Mouse (Mus musculus) NIH3T3 (cell line): Measurements from ENCODE around the gene Nipsnap2.
"Not testable (repeated sequence)": the region's sequence is repeated elsewhere in the genome, so short reads cannot be mapped to it uniquely, and the experiment has no call there.

Source experiments
- DNase-seq: peaks from one replicate; pipeline ENCODE4 v3.0.0-alpha.2; 2012; ENCODE audit warnings: low read depth

Nipsnap2 gene

DNA sequence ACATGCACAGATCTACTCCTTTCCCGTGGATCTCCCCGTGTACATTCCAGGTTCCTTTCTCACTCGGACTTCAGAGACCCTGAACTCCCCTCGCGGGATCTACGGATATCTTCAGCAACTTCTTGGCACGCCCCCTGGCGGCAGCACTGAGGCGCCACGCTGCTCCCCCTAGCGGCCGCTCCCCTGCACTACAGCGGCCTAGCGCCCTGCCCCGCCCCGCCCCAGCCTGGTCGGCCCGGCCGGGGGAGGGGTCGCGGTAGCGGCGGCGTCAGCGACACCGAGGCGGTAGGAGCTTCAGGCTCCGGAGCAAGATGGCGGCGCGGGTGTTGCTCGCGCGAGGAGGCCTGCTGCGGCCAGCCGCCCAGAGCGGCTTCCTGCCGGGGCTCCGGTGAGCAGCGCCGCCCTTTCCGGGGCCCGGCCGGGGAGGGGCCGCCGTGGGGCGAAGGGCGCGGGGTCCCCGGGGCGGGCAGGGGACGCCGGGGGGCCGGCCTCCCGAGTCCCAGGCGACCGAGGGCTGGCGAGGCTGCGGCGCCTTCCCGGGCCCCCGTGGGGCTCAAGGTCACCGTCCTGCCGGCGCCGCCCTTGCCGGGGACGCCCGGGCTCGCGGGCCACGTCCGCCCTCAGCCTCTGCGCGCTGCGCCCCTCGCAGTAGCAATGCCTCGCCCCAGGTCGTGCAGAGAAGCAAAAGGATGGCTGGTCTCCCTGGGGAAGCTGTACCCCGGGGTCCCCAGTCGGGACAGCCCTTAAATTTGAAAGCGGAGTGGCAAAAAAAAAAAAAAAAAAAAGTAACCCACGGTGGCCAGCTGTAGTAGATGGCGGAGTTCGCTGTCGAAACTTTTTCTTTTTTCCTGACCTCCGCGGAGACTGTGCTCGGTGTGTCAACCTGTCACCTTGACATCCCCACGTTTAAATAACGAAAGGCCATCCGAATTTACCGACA lies at the start of gene Nipsnap2:
TSS of gene Nipsnap2 (plus strand) at position 230 of the 940 bp plus-strand sequence.
- peak; percentile 94 for DNase-seq

DNA sequence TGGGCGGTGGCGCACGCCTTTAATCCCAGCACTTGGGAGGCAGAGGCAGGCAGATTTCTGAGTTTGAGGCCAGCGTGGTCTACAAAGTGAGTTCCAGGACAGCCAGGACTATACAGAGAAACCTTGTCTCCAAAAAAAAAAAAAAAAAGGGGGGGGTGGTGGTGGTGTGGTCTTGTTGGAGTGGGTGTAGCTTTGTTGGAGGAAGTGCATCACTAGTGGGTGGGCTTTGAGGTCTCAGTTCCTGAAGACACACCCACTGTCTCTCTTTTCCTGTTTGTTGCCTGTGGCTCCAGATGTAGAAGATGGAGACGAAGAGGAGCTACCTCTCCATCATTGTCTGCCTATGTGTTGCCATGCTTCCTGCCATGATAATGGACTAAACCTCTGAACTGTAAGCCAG lies 39.7 kb upstream of the Nipsnap2 start:
- DNase-seq, result not testable (repeated sequence)

DNA sequence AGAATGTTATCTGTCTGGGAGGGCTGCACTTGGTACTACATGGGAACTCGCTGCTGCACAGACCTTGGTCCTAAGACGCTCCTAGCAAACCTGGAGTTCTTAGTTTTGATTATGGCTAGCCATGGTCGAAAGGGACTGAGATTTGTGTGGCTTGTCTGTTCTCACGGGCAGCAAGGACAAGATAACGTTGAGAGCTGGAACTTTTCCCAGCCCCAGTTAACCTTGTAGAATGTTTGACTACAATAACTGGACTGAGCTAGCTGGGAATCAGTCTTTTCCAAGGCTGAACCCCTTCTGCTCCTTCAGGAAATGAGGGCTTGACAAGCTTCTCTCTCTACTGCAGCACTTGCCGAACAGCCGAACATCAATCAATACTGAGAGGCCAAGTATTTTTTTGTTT lies 37.2 kb upstream of the Nipsnap2 start:
- no peak for DNase-seq

DNA sequence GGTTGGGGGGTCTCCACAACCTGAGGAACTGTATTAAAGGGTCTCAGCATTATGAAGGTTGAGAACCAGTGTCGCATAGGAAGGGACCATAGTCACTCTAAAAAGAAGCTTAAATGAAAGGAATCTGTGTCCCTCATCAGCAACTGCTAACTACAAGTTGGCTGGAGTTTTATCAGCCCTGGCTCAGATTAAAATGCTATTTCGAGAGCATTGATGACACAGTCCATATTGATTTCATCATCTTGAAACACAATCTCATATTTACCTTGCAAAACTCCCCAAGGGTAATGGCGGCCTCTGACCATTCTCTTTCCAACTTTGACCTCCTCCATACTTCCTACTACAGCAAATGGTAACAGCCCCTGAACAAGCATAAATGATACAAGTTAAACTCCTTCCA lies 34.3 kb upstream of the Nipsnap2 start:
- DNase-seq, result peak; percentile 3

DNA sequence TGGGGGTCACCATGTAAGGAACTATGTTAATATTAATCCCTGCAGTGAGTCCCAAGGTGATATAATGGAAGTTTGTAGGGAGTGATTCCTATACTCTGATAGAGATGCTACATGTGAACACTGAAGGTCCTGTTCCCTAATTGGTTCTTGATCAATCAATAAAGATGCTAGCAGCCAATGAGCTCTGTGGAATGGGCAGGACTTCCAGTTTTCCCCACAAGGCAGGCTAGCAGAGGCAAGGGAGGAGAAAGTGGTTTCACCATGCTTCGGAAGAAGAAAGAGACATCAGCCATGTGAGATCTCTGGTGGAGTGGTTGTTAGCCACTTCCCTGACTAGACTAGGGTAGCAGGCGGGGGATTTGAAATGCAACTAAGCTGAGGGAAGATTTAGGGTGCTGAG lies 24.4 kb upstream of the Nipsnap2 start:
- peak; percentile 37 for DNase-seq

DNA sequence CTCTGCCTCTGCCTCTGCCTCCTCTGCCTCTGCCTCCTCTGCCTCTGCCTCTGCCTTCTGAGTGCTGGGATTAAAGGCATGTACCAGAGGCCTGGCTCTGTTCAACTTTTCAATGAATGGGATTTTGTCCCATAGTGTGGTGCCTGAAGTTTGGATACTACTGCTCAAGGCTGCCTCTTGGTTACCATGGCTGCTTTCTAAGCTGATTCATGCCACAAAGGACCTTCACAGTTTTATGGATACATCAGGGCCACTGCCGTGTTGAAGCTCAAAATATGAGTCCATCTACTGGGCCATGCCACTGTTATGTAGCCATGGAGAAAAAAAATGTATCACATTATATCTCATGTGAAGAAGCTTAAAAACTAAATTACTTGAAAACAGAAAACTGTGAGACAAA lies 23.2 kb upstream of the Nipsnap2 start:
- DNase-seq, result no peak

DNA sequence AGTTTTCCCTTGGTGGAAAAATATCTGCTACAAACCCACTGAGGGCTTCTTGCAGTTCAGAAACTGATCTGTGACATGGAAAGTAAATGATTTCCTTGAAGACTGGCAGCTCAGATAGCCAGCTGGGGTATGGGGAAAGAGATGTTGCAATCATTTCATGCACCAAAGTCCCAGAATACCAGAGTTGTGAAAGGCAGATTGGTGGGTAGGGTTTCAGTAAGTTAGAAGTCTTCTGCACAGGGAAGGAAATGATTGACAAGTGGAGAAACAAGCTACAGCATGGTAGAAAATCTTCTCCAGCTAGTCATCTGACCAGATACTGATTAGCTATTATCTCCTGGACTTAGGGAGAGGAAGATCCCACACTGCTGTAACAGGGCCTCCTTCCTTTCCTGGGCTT lies 21.5 kb upstream of the Nipsnap2 start:
- peak; percentile 56 for DNase-seq

DNA sequence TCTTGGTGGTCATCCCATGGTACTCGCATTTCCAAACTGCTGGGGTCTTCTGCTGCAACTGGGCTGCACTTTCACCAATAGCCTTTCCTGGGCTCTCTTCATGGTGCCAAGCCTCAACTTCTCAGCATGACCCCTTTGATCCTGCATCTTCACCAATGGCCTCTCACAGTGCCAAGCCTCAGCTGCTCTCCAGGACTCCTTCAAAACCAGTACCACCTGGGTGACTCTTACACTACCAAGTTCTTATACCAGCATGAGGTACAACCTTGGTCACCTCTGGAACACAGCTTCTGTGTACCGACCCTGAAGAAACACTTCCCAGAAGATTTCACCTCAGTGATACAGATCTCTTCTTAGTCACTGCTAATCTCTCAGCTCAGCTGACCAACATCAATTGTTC lies 16.5 kb upstream of the Nipsnap2 start, which contains the start of gene Sept14:
TSS of gene Sept14 (minus strand) at position 101 of the 400 bp plus-strand sequence.
- no peak for DNase-seq

DNA sequence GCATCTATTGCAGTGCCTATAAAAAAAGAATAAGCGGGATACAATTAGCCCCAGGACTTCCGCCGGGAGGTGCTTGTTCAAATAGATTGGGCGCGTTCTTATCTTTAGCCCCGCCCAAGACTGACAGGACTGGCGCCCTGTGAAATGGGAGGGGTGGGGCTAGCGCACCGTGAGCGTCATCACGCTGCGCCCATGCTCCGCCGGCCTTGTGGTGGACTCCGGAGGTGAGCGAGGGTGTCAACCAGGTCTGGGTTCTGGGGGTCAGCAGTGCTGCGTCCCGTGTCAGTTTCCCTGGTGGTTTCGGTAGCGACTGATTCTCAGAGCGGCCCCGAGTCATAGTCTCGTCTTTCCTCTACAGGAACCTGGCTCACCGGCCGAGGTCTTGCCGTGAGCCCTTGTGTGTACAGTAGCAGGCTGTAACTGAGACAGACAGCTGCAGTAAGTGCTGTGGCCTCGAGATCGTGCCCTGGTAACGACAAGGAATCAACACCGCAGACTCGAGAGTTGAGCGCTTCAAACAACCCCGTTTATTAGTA lies 9.5 kb upstream of the Nipsnap2 start, which contains the start of gene Mrps17:
TSS of gene Mrps17 (plus strand) at position 172 of the 536 bp plus-strand sequence.
- DNase-seq, result peak; percentile 97

DNA sequence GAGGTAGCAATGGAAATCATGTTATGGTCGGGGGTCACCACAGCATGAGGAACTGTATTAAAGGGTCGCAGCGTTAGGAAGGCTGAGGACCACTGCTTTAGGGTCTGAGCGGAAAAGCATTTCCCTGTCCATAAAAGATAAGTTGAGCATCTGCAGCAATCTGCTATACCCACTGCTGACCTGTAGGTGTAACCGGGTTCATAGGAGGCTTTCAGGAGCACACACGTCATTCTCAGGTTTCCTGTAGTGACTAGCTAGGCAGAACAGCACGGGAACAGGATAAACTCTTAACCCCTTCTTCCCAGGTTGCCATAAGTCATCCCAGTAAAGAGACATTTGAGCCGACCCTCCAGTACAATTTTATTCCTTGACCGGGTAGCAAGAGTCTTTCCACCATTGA lies 7.8 kb upstream of the Nipsnap2 start:
- DNase-seq, result no peak

DNA sequence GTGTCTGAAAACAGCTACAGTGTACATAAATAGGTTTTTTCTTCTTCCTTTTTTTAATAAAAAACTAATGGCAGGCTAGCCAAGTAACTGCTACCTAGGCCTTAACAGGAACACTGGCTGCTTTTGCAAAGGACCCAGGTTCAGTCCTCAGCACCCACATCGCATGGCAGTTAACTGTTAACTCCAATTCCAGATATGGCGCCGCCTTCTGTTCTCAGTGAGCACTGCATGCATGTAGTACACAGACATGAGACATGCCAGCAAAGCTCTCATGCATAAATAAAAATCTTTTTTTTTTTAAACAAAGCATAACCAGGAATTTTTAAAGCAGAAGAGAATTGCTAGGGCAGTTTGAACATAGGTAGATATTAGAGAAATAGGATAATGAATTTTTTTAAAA lies 4.7 kb upstream of the Nipsnap2 start:
- peak; percentile 29 for DNase-seq

DNA sequence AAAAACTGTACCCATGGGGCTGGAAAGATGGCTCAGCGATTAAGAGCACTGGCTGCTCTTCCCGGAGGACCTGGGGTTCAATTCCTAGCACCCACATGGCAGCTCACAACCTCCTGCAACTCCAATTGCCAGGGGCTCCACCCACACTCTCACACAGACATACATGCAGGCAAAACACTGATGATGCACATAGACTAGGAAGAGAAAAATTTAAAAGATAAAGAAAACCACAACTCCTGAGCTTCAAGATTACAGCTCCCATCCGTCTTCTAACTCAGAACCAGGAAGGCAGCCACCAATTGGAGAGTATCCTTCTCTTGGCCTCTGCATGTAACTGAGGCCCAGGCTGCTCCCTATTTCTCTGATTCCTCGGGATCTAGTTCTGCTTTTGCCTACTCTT lies 595 bp upstream of the Nipsnap2 start:
- no peak for DNase-seq

DNA sequence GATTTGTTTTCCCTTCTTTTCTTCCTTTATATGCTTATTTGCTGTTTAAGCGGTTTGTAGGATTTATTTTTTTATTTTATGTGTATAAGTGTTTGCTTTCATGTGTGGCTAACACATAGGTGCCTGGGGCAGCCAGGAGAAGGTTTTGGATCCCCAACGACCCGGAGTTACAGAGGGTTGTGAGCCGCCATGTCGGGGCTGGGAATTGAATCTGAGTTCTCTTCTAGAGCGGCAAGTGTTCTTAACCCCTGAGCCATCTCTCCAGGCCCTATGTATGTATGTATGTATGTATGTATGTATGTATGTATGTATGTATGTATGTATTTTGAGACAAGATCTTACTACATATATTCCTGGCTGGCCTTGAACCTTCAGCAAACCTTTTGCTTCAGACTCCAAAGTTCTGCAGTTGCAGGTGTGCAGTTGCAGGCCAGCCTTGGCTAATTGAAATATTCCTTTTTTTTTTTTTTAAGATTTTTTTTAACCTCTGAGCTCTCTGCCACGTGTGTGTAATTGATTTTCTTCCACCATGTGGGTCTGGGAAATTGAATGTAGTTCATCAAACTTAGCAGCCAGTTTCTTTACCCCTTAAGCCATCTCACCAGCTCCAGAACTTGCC lies 1.0 kb downstream of the Nipsnap2 start:
- DNase-seq, result no peak

DNA sequence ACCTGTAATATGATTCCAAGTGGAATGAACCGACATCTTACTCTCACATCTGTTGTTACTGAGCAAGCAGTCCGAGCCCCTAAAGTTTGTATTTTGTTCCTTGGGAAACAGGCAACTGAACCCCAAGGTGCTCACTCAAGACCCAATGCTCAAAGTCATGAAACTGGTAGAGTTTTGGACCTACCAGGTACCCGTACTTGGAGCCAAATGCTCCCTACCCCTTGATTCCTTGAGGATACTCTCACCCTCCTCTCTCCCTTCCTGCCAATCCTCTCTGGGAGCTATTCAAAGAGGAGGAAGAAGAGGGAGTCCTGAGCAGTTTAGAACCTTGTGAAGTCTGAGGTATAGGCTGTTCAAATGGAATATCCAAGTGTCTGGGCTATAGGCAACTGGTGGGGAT lies 1.9 kb downstream of the Nipsnap2 start:
- DNase-seq, result no peak

DNA sequence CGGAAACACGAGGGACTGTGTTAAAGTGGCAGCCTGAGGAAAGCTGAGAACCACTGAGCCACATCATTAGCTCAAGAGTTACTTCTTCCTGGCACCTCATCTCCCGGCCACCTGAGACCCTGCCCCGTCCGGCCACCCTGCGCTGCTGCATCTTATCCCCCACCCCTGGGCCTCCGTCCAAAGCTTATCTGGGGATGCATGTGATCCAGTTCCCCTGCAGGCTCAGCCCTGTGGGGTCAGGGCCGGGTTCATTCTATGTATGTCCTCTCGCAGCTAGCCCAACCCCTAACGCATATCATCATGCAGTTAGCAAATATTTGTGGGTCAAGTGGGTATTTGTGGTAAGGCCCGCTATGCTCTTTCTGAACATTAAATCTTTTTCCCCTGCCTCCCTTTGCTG lies 4.4 kb downstream of the Nipsnap2 start:
- peak; percentile 56 for DNase-seq

DNA sequence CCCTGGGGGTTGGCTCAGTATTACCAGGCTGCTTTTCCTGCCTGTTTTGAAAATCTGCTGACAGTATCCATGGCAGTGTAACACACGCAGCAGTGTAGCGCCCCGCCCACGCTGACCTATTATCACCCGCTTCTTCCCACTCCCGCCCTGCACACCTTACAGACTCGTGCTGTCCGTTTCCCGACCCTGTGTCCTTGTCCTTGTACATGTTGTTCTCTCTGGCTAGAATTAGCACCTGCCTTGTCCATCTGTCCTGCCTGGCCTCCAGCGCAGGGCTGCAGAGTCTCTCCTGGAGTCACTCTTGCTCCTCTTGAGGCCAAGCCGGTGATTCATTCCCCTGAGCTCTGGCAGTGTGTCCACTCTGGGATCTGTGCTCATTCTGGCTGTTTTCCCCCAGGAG lies 5.5 kb downstream of the Nipsnap2 start:
- DNase-seq, result peak; percentile 86

DNA sequence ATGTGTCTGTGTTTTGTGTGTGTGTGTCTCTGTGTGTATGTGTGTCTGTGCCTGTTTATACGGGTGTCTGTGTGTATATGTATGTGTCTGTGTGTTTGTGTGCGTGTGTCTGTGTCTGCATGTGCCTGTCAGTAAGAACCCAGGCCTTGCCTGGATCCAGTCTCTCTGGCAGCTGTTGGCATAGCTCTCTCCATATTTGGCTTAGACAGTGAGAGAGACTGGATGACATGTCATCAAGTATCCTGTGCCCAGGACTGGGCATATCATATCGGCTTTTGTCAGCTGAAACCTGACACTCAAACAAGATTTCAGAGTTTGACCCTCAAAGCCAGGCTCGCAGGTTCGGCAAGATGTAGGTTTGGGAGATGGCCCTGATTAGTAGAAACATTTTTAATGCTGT lies 6.2 kb downstream of the Nipsnap2 start:
- DNase-seq, result peak; percentile 65

DNA sequence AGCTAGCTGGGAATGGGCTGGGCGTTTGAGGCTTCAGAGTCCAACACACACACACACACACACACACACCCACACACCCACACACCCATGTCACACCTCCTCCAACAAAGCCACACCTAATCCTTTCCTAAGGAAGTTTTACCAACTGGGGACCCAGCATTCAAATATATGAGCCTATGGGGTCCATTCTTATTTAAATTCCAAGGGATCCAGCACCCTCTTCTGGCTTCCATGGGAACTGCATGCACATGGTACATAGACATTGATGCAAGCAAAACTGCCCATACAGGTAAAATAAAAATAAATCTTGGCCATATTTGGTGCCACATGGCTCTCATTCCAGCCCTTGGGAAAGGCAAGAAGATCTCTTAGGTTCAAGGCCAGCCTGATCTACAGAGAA lies 16.1 kb downstream of the Nipsnap2 start:
- peak; percentile 58 for DNase-seq

DNA sequence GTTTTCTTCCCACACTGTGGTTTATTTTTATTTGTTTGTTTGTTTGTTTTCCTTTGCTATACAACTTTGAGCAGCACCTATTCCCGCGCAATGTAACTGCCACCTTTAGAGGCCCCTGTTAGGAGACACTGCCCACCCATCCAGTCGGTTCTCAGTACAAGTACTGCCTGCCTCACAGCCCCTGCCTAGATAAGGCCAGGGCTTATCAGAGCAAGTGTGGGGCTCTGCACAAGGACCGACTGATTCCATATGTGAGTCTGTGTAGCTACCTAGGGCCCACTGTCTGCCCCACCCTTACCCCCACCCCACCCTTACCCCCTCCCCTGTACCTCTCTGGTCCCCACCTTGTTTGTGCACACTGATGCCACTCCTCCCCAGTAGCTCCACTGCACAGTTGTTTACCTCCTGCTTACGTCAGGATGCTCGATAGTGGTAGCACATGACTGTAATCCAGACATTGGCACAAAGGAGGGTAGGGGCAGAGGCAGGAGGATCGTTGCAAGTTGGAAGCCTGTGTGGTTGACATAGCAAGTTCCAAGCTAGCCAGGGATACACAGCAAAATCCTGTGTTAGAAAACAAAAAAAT lies 18.1 kb downstream of the Nipsnap2 start:
- DNase-seq, result no peak

DNA sequence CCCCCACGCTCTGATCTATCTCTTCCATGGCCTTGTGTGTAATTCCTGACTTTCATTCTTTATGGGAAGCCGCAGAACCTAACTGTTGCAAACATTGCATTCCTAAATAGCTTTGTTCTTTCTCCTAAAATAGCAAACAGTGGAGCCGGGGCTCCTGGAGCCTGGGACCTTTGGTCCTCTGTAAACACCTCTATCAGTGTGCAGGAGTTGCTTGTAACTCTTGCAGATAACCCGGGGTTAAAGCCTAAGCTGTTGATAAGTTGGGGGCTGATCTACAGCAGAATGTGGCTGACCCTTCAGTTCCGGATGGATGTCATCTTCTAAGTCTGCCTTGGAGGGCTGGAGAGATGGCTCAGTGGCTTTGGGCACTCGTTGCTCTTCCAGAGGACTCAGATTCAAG lies 19.2 kb downstream of the Nipsnap2 start:
- no peak for DNase-seq

DNA sequence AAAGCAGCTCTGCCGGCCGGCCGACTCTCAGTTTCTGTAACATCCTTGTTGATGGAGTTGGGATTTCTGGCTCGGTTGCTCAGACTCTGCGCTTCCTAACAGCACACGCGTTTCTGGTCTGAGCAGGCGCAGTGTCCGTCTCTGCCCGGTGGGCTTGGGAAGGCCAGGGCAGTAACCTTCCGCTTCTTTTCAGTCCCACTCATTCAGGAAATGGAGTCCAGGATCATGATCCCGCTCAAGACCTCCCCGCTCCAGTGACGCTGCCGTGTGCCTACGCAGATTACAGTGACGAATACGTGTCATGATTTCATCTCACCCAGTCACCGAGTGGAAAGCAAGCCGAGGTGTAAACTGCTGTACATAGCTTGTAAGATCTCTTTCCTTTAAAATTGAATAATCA lies 32.0 kb downstream of the Nipsnap2 start:
- DNase-seq, result no peak

DNA sequence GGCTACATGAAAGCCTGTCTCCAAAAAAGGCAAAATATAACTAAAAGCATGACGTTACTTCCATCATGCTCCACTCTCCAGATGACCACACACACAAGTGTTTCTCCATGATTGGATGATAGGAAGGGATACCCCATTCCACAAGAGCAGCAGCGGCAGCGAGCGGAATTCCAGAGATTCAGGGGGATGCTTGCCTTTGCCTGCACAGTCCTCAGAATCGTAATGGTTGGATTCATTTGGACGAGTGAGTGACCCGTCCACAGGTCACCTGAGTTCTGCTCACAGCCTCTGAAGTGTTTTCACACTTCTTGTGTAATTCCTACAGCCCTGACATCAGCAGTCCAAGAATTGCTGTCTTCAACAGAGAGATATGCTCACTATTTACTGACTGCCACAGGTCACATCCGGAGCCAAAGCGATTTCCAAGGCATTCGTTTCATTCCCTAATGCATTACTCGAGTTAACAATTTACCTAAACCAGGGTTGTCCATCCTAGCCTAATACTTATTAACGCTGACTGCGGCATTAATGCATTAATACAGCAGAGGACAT lies 35.1 kb downstream of the Nipsnap2 start:
- no peak for DNase-seq
